Mouse (Mus musculus) spleen, postnatal 14 days (tissue): ENCODE results near the gene Sema3e.

Experiments
- DNase-seq, 2 experiments: peaks; one replicate each; pipeline ENCODE4 v3.0.0; 2021 to 2022; ENCODE audit warnings: low spot score in 2 of 2

Gene Sema3e

DNA sequence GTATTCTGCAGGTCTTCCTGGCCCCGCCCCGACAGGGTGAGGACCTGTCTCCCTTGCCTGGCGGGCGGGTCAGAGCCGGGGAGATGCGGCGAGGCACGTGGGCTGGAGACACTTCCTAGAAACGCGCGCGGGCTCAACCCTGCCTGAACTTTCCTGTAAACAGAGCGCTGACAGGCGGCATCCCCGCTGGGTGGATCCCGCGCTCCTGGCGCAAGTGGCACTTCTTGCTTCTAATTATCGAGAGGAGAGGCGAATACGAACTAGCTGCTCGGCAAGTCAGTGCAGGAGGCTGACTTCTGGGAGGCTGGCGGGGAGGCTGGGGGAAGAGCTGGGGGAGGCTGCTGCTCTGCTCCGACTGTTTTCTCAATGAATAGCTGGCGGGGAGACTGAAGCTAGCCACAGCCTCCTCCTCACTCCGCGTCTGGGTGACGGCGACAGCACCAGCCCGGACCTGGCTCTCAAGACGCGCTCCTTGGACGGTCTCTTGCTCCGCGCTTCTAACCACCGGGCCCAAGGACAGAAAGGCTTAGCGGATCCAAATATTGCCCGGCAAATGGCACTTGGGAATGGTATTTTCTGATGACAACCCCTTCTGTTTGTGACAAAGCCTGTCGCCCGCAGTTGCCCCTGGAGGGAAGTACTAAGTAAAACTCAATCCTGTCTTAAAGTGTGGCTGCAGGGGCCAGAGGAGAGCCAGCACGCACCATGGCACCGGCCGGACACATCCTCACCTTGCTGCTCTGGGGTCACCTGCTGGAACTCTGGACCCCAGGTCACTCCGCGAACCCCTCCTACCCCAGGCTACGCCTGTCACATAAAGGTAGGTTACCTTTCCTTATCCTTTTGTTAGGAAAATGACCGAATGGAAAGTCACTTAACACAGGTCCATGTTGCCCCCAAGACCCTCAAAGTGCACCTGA lies at the start of gene Sema3e:
Sema3e (plus strand) TSS at position 72 of the 920 bp plus-strand sequence.
- no peak for DNase-seq

DNA sequence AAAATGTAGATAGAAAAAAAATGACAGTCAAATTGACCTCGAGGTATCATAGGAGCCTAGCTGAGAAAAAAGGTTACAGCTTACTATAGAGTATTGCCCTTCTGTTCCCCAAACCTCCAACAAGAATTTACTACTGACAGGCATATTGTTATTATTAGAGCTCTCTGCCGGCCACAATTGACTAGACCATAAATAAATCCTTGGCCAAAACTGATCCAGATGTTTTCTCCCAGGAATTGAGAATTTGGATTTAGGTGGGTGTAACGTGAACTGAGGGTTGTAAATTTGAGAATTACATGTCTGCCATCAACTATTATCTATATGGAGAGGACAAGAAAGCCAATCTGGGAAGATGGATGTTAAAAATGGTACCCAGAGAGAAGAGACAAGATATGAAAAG lies 47.5 kb upstream of the Sema3e start:
- no peak for DNase-seq

DNA sequence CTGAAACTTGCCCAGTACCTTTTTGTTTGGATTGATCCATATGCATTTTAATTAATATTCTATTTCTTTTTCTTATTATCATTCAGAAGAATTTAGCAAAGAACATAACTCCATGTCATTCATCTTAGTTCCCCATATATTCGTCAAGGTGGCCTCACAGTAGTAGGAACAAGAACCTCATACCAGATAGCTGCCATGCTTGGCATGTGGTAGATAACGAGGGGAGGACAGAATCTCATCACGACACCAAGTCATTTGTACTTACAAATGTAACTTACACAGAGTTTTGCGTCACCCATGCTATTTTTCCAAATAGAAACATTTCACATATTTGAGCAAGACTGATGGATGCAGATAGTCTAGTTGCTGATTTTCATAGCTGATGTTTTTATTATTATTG lies 45.9 kb upstream of the Sema3e start:
- DNase-seq: no peak

DNA sequence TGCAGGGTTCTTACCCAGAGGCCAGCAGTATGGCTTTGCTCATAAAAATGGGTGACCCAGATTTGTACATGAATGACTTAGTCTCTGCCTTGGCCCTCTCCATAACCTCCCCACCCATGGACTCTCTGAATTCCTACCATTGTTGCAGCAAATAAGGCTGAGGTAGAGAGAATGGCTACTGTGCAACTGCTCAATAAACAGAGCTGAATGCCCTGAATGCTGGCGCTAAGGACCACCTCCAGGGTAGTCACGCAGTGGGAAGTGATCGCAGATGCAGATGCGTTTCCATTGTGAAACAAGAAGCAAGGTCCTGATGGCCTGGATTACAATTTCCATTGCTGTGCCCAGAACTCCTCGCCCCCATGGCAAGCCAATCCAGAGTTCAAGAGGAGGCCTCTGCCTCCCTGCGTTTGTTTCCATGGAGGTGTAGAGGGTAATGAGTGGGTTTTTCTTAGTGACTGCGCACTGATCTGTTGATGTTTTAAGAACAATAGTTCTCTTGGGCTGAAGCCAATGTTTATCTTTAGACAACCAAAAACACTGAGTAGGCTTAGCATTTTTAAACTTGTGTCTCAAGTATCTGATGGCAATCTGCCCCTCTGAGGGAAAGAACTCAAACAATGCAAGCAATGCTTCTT lies 42.5 kb upstream of the Sema3e start:
- DNase-seq: no peak

DNA sequence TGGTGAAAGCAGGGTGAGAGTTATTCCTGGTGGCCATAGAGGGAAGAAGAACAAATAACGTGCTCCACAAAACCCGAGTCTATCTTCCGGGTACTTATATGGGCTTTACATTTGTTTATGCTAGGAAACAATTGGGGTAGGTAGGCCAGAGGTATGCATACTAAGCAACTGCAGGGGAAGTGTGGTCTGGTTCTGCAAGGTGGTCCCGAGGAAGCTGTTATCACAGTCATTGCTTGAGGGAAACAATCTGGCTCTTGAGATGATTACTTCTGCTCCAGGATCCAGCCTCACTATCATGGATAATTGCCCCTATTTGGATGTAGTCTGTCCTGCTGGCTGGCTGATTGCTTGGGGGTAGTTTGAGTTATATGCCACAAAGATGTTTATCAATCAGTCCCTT lies 41.5 kb upstream of the Sema3e start:
- DNase-seq: no peak

DNA sequence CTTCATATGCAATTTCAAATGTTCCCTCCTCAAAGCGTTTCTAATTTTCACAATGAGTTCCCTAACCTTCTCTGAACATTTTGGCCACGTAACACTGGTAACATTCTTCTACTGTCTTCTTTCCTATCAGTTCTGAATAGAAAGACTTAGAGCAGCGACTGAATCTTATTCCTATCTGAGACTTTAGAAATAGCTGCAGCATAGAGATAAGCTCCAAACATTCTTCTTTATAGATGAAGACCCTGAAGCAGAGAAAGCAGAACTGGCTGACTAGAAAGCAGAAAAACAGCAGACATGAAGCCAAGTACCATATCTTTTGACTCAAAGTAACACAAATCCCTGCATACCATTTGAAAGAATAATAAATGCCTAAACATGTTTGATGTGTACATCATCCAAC lies 39.4 kb upstream of the Sema3e start:
- no peak for DNase-seq

DNA sequence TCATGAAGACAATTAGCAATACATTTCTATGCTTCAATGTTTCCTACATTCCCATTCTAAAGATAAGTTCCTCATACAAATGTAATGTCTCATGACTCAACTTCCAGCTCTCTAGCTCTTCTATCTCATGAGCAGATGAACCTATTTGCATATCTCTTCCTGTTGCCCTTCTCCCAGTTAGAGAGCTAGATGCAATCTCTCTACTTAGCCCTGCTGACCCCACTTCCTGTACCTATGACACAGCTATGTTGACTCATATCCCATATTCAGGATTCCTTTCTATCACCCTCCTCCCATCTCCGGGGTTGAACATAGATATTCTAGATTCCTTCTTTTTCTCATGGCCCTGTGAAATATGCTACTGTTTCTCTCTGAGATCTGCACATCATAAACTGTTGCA lies 38.0 kb upstream of the Sema3e start:
- no peak for DNase-seq

DNA sequence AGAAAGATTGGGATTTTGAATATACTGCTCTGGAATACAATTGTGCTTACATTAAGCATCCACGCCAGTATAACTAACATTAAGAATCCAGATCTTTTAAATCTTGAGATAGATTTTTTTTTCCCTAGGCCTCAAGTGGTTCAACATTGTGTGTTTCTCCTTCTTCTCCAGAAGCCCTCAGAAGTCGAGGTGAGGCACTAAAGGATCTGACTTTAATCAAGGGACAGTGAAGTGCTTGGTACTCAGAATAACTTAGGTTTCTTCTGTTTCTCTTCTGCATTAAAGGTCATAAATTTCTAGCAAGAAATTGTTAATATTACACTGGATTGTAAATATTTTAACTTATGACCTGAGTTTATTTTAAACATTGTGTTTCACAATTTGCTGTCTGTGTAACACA lies 37.1 kb upstream of the Sema3e start:
- DNase-seq: no peak

DNA sequence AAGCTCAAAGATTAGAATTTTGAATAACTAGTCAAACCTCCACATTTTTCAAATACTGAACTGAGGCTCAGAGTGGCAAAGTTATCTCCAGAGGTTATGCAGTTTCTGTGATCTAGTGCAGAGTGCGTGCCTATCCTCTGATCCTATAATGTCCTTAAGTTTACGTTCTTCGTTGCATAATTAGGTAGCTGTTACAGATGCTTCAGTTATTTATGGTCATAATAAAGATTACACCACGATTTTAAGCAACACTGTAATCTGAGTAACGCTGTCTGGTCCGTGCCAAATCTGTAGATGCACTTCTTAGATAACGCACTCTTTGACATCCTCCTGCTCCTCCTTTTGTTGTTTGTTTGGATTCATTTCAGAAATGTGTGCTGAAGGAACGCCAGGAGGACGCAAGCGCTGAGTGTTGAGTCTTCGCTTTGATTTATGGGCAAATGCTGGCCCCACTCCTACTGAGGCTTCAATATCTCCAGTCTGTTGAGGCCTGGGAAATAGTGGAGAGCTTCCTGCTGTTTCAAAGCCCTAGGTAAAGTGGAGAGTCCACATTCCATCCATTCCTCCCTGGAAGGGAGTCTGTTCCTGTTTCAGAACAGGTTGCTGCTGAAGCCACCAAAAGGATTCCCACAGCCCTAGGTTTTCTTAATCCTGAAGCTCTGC lies 32.2 kb upstream of the Sema3e start:
- DNase-seq: no peak

DNA sequence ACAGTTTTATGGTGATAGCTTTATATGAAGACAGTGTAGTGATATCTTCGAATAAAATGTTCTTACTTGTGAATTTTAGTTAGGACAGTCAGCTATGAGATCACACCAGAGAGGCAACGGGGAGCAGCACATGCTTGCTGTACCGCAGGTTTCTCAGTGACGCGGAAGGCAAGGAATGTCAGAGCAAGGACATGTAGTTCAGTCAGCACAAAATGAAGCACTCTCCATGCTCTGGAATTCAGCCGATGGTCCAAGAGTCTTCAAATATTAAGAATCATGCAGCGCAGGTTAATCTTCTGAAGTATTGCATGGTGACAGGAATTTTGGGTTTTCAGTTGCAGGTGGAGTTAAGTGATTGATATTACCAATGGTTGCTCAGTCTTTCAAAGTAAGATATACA lies 3.3 kb downstream of the Sema3e start:
- DNase-seq: no peak

DNA sequence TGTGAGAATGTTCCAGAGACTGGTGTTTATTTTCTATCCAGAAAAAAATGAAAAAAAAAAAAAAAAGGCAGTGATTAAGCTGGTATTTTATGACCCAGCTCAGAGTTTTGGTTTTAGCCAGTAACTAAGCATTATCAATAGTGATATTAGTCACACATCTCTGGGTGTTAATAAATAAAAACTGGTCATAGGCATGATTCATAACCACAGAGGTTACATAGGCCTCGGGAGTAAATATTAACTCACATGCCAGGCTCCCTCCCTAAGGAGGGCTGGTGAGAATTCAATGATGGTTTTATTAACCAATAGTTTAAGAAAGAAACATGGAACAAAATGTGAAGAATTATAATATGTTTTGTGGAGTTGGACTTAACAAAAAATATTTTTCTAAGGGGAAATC lies 5.7 kb downstream of the Sema3e start:
- DNase-seq: no peak

DNA sequence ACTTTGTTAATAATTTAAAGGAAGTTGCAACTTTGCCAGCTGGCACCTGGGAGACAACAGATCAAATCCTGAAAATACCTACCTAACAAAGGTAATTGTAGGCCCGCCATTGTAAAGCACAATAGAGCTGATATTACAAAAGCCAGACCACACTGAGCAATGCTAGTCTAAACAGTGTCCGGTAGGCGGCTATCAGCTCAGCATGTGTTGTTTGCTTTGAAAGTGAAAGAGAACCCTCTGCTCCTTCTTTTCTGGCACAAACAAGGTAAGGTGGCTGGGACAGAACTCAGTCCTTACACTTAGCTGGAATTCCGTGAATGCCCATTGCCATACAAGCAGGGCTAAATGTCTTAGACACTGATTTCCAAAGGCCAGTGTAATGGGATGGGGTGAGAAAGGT lies 7.0 kb downstream of the Sema3e start:
- DNase-seq: no peak

DNA sequence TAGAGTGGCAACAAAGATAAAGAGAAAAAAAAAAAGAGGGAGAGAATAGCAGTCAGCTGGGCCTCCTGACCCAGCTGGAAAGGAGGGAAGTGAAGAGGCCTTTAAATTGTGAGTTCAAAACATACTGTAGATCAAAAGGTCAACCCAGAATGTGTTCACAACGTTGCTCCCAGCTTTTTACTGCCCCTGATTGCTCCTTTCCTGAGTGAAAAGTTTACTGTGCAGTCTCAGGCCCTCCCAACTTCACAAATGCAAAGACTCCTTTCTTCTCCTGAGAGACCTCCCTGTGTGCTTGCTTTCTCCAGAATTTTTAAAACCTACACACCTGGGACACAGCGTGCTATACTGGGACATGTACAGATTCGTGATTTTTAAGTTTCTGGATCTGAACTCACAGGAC lies 8.2 kb downstream of the Sema3e start:
- DNase-seq: no peak

DNA sequence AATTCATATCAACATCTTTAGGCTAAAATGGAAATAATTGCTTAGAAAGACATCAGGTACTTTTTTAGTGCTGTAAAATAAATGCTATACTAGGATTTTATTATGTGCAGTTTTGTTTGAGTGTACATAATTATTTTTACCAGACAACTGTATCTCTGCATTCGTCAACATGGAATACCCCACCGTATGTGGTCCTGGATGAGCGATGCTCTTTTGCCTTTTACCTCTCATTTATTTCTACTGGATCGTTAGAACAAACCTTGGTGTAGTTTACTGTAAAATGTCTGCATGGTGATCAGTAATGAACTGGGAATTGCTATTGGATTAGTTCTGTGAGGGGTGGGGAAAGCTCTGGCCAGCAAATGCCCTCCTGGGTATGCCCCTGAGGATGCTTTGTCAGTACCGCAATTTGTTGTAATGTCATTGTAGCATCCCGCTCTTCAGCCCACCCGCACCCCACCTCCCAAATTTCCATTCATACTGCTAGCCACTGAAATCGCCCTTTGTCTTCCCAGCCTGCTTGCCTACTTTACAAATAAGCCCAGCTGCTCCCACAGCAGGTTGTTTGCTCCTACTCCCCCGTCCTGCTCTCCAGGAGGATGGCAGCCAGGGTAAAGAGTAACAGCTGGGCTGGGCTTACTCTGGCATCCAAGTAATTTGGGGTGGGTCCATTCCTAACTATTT lies 13.9 kb downstream of the Sema3e start:
- no peak for DNase-seq

DNA sequence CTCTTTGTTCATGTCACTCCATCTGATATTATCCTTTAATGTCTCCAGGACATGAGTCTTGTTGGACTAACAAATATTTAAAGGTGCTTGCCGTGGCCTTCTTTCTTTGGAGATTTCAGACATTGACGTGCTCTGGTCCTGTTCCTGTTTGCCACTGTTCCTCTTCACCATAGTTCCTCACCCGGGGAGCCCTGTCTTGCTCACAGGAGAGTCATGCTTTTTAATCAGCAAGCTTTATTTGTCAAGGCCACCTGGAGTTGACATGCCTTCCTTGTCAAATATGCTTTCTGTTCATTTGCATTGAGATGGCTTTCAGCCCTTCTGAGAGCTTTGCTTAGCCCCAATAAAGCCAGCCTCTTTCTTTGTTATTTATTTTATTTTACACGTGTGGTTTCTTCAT lies 15.1 kb downstream of the Sema3e start:
- no peak for DNase-seq

DNA sequence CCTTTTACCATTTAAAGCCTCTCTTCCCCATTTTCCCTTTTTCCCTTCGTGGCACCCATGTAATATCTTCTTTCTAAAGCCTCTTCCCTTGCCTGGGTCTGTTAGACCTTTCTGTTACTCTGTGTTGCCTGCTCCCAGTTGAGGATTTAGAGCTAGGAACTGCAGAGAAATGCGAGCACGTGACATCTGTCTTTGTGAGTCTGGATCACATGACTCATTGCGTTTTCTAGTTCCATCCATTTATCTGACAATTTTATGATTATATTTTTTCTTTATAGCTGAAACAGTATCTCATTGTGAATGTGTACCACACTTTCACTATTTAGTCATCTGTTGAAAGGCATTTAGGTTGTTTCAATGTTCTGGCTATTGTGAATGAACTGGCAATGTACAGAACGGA lies 18.0 kb downstream of the Sema3e start:
- no peak for DNase-seq

DNA sequence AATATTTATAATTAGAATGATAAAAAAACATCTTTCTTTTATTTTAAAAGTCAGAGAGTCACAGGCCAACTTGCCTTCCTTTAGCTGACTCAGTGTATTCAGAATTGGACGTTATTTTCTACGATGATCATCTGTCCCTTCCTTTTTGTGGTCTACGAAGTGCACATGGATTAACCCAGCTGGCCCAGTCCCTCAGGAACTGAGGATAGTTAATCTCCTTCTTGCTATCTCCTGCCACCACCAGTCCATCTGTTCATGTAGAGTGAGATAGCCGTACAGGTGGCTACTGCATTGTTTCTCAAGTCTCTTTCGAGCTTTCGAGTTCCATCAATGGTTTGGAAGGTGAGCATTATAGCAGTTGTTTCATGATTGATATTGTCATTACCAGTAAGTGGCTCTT lies 18.9 kb downstream of the Sema3e start:
- no peak for DNase-seq

DNA sequence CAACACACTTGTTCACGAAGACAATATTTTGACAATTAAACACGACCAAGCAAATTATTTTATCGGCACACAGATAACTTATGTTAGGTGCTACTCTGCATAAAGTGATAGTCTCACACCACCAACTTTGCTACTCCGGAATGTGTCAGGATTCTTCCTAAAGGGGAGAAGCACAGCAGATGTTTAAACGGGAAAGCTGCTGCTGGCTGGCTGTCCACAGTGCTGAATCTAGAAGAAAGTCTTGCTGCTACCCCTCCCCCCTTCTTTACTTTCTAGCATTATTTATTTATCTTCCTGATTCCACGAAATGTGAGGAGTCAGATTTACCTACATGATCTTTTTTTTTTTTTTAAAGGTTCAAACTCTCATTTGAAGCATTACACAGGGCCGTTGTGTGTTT lies 23.6 kb downstream of the Sema3e start:
- no peak for DNase-seq

DNA sequence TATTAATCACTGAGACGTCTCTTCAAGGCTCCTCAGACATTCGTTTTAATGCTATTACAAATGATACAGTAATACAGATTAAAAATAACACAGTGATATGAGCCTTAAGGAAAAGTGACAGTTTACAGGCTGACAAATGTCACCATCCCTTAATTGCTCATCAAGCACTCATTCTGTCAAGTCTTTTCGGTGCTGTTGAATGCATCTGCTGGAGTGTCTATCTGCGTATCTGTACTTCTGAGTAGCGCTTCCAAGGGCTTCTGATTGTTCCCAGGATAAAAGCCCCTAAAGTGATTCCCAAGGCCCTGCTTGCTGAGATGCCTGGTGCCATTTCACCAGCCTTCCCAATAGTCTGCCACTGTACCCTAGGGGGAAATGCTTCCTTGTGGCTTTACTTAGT lies 29.4 kb downstream of the Sema3e start:
- DNase-seq: no peak

DNA sequence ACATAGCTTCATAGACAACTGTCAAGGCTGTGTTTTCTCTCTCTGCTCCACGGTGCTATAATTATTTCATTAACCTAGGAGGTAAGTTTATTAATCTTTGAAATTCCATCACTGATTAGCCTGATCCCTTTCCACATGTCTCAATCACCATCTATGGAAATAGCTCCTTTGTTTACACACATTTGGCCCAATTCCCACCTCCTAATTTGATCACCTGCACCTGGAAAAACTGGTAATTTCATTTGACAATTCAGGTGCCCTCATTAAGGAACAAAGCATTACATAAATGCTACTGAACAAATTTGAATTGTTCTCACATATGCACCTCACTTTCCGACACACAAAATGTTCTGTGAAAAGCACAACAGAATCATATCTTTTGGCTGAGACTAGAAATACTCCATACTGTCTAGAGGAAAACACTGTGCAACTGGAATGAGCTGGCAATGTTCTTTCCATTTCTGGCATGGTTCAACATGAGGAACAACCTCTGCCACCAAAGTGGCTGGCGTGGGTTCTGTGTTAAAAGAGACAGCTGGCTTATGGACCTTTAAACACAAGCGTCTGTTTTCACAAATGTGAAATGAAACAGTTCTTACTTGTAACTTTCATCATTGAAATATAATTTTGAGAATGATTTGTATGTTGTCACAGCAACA lies 34.9 kb downstream of the Sema3e start:
- no peak for DNase-seq

DNA sequence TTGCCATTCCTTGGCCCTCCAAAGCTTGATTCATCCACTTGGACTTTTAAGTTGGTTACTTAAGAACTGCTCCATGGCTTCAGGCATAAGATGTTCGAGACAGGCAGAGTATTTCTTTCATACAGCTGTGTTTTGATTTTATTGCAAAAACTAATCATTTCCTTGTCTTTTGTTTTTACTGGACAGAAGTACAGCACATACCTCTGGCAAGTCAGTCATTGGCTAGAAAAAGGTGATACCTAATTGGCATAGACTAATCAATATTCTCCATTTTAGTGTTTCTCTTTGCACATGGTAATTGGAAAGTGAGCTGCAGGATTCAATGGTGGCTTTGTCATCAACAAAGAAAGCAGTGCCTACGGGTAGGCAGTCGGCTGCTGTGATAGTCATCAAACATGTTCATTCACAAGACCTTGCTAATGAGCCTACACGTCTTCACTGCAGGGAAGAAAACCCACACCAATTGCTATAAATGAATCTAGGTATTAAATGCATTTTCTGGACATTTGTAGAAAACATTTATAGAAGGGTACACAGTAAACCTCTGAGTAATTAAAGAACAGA lies 37.9 kb downstream of the Sema3e start:
- no peak for DNase-seq
